Mouse (Mus musculus): Measurements from ENCODE around the gene Kif2a.

DNA sequence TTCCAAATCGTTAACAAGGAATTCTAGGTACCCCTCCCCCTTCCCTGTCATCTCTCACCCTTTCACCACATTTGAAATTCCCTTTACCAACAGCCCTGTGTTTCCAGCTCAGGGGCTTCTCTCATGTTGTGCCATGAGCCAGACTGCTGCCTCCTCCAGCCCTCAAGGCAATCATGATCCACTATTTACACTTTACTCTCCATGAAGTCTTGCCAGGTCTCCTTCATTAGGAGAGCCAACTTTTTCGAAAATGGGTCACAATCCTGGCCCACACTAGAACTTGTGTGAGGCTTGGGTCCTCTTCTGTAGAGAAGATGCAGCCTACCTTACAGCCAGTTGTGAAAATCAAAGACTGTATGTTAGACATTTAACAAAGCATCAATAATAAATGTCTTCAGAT, 8.0 kb downstream of the Kif2a start:
- TF ChIP-seq CTCF (conservative IDR thresholded peaks at IDR 0.05; ENCODE audit: low read length) (no peak), POU5F1 (IDR thresholded peaks at IDR 0.05; ENCODE audit: borderline replicate concordance, low read length) (no peak)
